Mouse (Mus musculus) gastrocnemius, adult 18-20 months (tissue): Measurements from ENCODE around the gene Slc44a1. TPM values are rescaled to one million over a fixed set of nuclear protein-coding genes. Genes with fewer than 3 reads are reported as not detected.

Experiments used
- DNase-seq: peaks from one replicate; pipeline ENCODE4 v3.0.0; 2021; ENCODE audit warnings: low spot score
- long read RNA-seq, 2 experiments: library from polyadenylated mRNA; stranded (forward); transcript quantifications; one replicate each; pipeline ENCODE4 v2.0.0; 2021
- total RNA-seq, 2 experiments: library from RNA; stranded (reverse); gene quantifications; 2 replicates each; pipeline ENCODE4 v1.2.3; 2021

Slc44a1 gene
- 10 to 100 TPM; 15.8 to 22.5 TPM for total RNA-seq
- long read RNA-seq, experiment 1, full-length matches to known transcripts: 32 of 38 reads
- long read RNA-seq, experiment 1, partial matches to known transcripts: 1 of 38 reads
- long read RNA-seq, experiment 1, other reads (novel, unspliced or antisense): 5 of 38 reads
- long read RNA-seq, experiment 2, full-length matches to known transcripts: 17 of 22 reads
- long read RNA-seq, experiment 2, partial matches to known transcripts: 3 of 22 reads
- long read RNA-seq, experiment 2, other reads (novel, unspliced or antisense): 2 of 22 reads

GRCm38 (mm10) chr4:53440010-53440815 is at the start of gene Slc44a1:
Slc44a1 (plus strand) TSS chr4:53440413.
- peak; percentile 86 for DNase-seq

DNA sequence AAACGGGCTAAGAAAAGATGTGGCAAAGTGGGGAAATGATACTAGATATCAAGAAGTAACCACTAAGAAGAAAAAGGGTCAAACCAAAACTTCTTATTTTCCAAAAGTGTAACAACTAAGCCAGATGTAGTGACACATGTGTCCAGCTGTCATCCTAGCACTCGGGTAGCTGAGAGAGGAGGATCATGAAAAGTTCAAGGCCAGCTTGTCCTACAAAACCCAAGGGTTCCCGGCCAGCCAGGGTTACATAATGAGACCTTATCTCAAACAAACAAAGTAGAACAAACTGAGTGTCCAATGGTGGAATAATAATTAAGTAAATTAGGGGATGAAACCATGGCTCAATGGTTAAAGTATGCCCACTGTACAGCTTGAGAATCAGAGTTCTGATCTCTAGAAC is 45.2 kb upstream of the Slc44a1 start:
- no peak for DNase-seq

DNA sequence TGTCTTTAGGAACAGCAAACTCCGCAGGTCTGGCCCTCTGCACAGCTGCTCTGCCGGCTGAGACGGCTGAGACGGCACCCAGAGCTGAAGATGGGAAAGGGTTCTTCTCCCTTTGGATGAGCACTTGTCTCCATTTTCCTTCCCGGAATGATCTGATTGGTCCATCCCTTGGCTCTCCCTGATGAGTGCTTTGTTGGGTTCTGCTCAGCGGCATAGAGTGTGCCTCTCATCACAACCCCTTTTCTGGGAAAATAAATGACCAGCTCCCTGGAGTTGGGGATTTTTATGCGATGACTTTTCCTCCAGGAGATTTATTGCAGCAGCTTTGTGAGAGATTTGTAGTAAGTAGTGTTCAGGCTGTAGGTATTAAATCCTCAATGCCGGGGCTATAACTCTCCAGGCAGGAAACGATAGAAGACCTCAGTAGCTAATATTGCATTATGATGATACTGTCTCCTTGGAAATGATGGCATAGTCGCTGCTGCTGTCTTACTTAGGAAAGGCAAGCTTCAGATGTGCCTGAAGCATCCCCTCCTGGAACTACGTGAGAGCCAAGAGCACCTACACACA is 43.5 kb upstream of the Slc44a1 start:
- DNase-seq: no peak

DNA sequence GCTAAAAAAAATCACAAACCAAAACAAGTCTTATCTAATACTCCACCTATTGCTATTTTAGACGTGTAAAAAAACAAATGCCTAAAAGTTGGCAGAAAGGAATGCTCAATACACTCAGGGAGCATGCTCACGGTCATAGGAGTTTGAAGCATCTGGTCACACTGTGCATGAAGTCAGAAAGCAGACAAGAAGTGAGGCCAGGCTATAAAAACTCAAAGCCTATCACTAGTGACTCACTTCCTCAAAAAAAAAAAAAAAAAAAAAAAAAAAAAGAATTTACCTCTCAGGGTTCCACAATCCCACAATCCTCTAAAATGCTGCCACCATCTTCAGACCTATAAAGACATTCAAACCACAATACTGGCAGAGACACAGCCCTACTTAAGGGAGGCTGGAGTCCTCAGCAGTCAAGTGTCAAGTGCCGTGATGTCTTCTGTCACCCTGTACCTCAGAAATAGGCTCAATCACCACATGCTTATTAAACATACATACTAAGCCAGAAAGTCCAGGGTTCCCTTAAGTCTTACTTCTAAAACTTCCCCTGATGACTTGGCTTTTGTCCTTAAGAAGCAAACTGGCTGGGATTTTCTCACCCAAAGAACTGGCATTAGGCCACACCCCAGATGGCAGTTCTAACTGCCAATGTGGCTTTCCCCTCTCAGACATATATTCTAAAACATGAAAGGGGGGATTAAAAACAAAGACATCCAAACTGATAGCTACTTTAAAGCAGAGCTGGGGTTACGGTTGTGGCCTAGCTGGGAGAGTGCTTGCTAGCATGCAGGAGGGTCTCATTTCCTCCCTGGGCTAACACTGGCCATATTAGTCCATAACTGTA is 42.7 kb upstream of the Slc44a1 start:
- no peak for DNase-seq

DNA sequence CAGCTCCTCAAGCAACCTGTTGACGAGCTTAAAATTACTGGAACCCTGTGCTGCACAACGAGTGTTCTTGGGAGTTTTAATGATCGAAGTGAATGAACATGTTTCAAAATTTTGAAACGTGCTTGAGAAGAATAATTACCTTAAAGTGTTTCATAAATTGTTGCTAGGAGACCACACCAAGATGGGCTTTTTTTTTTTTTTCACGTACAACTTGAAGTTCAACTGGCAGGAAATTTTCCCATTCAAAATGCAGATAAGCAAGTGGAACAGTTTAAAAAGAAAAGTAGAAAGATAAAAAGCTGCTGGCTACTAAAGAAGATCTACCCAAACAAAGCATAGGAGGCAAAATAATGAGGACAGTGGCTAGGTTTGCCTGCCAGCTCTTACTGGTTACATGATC is 41.7 kb upstream of the Slc44a1 start:
- DNase-seq: no peak

DNA sequence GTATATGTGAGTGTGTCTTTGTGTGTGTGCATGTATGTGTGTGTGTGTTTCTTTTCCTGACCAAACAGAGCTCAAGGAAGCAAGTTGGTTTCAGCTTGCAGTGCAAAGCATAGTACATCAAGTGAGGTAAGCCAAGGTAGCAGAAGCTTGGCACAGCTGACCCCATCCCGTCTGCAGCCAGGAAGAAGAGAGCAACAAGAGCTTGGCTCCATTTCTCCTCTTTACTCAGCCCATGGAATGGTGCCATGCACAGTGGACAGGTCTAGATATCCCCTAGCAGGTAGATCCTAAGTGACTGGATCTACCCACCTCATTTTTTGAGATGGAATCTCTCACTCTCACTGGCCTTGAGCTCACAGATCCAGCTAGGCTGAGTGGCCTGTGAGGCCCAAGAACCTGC is 40.8 kb upstream of the Slc44a1 start:
- no peak for DNase-seq

DNA sequence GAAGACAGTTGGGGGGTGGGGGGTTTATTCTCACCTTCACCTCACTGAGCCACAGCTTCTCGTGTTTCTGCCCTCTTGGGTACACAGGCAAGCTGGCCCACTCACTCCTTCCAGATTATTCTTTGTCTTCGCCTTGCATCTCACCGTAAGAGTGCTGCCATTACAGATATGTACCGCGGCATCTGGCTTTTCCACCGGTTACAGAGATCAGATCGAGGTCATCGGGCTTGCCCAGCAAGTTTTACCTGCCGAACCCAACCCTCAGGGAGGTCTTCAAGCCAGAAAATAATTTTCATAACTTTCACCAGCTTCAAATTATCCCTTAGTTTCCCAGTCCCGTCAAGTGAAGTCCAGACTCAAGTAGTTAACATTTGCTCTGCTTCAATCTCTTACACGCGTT is 36.8 kb upstream of the Slc44a1 start:
- no peak for DNase-seq

GRCm38 (mm10) chr4:53404431-53404925 is 35.7 kb upstream of the Slc44a1 start:
- DNase-seq: no peak

GRCm38 (mm10) chr4:53406866-53407265 is 33.3 kb upstream of the Slc44a1 start:
- DNase-seq: no peak

- no peak for DNase-seq
Observed at GRCm38 (mm10) chr4:53408821-53409220, 31.4 kb upstream of the Slc44a1 start.

- DNase-seq: no peak
Observed at GRCm38 (mm10) chr4:53409526-53410085, 30.6 kb upstream of the Slc44a1 start.

DNA sequence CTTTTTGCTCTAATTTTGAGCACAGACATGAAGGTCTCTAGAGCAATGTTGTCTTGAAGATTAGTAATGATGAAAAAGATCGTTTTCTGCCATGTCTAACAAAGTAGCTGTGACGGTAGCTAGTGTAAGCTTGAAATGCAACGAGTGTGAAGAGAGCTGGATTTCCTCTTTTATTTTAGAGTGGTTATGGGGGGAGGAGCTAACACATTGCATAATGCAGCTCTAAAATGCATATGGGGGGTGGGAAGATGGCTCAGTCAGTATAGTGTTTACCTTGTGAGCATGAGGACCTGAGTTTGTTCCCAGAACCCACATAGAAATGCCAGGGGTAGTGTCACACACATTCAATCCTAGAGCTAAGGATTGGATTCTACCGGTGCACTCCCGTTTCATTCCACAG is 29.5 kb upstream of the Slc44a1 start:
- DNase-seq: no peak

DNA sequence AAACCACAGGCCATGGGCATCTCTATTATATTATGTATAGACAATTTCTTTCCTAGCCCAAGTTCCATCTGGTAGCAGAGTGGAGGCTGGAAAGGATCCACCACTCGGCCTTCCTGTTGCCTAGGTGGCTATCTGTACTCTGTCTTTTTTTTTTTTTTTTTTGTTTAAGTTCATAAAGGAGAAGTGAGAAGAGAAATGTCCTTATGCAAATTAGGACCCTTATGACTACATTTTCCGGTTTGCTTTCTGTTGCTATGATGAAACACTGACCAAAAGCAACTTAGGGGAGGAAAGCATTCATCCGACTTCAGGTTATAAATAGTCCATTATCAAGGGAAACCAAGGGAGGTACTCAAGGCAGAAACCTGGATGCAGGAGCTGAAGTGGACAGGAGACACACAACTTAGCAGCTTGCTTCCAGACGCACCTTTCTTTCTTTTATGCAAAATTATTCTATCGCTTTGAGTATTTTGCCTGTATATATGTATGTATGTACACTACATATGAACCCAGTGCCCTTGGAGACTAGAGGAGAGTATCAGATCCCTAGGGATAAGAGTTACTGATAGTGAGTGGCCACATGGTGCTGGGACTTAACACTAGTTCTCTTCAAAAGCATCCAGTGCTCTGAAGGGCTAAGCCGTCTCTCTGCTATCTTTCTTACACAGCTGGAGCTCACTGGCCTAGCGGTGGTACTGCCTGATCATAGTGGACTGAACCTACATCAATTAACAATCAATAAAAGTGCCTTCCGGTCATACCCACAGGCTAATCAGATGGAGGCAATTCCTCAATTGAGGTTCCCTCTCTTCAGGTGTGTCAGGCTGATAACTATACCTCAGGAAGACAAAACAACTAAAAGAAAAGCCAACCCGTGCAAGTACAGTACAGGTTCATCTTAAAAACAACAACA is 28.0 kb upstream of the Slc44a1 start:
- no peak for DNase-seq

GRCm38 (mm10) chr4:53412991-53413390 is 27.2 kb upstream of the Slc44a1 start:
- DNase-seq: no peak

DNA sequence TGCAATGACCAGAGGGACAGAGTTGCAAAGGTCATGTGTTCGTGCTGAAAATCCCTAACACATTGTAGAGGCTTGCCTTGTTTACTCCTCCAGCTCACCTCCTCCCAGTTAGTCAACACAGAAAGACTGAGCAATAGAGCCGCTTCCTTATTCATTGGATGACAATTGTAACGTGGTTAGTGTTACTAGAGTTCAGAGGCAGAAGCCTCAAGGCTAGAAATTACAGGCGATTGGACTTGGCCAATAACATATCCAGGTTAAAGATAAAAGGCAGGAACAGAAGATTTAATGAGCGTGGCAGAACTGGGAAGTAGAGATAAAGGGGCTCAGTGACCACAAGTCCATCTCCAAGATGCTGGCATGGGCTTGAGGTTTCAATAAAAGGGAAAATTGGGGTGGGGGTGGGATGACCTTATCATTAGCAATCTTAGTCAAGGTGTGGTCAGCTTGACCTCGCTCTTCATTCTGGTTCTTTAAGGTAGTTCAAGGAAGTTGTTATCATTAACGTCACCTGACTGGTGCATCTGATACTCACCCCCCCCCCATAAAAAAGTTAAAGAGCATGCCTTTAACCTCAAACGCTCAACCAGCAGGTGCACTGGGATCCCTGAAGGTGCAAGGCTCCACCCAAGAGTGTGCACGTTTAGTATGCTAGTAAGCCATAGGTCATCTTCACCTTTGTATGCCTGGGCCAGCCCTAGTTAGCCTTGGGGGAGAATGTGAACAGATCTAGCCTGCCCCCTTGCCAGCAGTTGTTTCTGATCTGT is 26.0 kb upstream of the Slc44a1 start:
- DNase-seq: no peak

- peak; percentile 75 for DNase-seq
Observed at GRCm38 (mm10) chr4:53415873-53416637, 24.2 kb upstream of the Slc44a1 start.

DNA sequence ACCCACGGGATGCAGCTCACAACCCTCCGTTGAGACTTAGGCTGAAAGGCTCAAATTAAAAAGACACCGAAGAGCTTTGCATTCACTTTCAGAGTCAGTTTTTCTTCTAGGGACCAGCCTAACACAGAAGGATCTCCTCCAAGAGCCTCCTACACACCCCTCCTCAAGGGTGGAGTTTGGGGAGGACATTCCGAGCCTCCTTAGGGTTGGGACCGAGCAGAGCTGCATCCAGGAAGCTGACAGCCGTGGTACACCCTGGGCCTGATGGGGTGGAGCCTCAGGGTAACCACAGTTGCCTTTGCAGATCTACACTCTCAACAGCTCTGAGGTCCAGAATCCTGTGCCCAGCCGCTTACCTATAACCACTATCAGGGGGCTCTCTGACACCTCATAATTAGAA is 23.3 kb upstream of the Slc44a1 start:
- peak; percentile 51 for DNase-seq

DNA sequence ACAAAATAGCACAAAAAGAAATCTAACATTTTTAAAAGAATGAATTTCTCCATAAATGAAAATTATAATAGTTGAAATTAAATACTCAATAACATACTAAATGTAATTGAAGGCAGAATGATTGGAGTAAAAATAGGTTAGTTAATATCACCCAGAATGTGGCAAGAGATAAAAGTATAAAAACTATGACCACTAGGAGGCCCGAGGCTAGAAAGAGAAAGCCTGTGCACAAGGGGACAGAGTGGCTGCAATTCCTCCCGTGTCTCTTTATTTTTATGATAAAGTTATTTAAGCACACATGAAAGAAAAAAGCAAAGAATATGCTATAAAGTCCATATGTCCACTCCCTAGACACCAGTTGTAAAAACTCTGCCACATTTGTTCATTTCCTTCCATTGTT is 17.4 kb upstream of the Slc44a1 start:
- no peak for DNase-seq

- DNase-seq: no peak
Observed at GRCm38 (mm10) chr4:53427120-53427519, 13.1 kb upstream of the Slc44a1 start.
